Mouse (Mus musculus) retina, adult 2 months (tissue): Measurements from ENCODE around the gene Ank2.

Experiments used
- DNase-seq: peaks from one replicate; pipeline ENCODE4 v3.0.0-alpha.2; 2012; ENCODE audit warnings: low read depth, low spot score

Gene Ank2

DNA sequence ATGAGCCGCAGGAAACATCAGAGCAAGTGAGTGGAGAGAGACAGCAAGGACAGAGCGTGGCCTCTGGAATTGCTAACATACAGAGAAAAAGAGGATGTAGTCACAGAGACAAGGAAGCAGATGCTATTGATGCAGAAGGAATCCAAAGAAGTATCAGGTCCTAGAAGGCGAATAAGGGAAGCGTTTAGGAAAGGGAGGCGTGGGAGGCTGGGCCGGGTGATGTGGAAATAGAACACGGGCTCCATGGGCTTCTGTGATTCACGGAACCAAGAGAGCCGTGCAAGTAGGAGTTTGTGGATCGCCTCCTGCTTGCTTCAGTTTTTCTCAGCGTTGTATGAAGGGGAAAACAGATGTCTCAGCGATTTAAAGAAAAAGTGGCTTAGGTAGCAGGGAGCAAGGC lies 463.6 kb downstream of the Ank2 start:
- no peak for DNase-seq

DNA sequence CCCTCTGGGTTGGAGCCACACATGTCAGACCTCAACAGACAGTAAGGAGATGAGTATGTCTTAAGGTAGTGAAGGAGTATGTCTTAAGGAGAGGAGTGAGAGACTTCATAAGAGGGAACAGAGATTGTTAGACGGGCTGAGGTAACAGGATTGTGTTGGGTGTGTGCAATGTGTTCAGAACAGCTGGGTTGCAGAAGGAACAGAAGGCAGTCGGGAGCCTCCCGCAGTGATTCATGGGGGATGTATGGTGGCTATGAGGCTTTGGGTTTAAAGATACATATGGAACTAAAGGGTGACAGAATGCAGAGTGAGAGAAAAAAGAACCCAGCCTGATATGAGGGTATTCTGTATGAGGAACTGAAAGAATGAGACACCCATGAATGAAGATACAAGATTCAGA lies 464.2 kb downstream of the Ank2 start:
- no peak for DNase-seq

DNA sequence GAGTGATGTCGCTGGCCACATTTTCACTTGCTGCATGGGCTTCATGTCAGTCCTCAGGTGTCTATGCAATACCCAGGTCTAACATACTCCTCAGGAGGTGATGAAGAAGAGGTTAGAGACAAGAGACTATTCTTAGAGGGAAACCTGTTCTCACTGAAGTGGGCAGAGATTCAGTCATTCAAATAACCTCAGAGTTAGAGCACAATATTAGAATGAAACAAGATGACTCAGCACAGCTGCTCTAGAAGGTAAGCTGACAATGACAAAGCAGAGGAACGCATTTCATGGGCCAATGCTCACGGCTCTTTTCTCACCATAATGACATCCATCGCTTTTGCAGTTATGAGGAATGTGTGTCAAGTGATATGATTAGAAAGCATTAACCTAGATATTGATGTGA lies 475.2 kb downstream of the Ank2 start:
- no peak for DNase-seq

DNA sequence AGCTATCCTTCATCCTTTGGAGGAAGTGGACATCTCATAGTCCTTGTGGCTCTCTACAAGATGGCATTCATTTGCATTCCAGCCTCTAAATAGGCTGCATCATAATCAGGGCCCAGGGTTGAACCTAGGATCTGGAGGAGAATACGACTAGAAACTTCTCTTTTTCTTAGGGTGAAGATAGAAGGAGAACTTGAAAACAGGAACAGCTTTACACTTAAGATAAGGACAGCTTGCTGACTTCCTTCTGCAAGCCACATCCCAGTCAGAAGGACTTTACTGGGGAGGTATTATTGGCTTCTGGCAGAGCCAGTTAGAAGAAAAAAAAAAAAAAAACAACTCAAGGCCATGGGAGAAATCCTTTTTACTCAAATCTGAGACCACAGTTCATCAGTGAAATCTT lies 479.0 kb downstream of the Ank2 start:
- DNase-seq, result no peak

DNA sequence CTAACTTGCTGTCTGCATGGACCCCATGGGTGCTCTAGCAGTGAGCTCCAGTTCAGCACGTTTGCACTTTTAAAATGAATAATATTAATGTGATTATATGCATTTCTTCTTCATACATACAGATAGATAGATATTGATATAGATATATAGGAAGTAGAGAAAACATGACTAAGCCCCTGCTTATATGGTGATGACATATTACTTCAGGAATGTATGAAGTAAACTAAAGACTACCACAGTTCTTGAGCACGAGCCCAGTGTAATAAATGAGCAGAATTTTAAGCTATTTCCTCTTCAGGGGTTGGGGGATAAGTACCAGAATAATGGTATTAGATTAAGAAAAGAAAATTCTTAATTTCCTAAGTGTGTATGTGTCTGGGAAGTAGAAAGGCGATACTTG lies 479.4 kb downstream of the Ank2 start:
- no peak for DNase-seq

DNA sequence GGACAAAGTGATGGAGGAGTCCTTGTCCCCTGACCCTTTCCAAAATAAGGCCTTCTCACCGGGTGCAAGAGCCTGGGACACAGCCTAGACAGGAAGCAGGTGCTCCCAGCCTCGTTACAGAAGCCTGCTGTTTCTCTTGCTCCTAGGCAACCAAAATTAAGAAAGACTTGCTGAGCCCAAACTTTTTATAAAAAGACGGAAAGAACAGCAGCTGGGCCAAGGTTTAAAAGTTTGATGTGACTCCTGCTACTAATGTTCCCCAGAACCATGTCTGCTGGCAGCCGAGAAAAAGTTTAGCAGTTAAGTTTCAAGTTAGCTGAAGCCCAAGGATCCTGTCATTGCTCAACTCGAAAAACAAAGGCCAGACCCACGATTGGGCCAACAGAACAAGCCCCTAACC lies 480.0 kb downstream of the Ank2 start:
- DNase-seq, result no peak

DNA sequence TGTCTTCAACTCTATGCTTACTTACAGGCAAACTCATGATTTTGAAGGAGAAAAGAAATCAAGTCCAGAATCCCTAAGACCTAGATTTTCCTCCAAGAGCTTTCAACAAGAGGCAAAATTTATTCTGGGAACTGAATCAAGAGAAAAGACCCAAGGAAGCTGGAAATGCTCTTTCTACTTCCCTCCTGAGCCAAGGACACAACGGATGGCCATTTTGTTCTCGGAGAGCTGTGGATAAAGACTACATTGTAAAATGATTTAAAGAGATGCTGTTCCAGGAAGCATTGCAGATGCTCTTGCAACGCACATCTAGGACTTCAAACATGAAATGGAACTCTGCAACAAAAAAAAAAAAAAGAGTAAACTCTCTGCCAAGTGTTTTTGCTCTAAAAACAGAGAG lies 481.6 kb downstream of the Ank2 start:
- DNase-seq, result no peak

DNA sequence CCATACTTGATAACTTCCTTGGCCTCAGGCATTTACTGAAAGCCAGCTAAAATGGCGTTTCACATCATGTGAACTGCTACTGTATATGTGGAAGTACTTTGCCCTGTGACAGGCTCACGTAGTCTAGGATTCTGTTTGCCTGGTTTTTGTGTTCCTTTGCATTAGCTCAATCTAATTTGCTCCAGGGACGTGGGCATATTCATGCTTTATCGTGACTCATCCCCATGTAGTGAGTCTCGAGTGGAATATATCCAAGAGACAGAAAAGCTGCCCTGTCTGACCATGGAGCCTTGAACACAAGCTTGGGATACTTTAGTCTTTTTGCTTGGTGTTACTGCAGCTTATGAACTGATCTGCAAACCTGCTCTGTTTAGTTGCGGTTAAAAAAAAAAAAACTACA lies 483.6 kb downstream of the Ank2 start:
- no peak for DNase-seq

DNA sequence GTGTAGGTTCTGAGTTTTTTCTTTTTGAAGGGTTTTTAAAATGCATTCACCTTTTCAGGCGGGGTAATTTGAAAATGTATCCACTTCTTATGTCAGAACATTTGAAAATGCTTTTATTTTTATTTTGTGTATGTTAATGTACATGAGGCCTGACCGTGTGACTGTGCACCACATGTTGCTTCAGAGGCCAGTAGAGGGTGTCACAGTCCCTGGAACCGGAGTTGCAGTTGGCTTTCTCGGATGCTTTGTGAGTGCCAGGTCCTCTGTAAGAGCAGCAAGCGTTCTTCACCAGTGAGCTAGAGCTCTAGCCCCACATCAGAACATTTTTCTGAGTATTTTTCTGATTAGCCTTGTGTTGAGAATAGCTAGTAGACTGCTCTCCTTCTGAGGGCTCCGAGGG lies 484.0 kb downstream of the Ank2 start:
- no peak for DNase-seq

DNA sequence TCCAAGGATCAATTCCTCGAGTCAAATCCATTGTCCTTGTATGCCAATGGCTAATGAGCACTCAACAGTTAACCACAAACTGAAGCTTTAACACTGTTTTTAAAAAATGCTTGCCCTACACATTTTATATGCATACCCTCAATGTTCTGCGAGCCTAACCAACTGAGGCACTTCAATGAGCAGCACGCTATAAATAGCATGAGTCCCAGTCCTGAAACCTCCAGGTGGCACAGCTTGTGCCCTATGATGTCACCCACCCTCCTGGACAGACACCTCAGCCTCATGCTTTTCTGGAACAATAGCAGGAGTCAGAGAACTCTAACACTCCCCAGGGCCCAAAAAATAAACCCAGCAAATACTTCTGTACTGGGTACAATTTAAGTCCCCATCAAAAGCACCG lies 485.2 kb downstream of the Ank2 start:
- no peak for DNase-seq

DNA sequence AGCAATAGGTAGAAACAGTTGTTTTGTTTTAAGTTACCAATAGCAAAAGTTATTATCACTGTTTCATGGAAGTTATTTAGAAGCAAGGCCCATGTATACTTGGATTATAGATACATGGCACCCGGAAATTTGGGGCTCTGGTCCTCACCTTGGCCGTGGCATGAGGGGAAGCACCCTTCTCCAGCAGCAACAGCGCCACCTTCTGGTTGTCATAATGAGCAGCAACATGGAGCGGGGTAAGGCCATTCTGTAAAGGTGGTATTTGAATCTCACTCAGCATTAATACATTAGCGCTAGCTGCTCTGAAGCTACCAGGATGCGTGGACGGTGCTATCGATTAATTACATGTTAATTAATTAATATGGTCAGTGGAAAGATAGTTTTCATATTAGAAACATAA lies 486.6 kb downstream of the Ank2 start:
- no peak for DNase-seq

DNA sequence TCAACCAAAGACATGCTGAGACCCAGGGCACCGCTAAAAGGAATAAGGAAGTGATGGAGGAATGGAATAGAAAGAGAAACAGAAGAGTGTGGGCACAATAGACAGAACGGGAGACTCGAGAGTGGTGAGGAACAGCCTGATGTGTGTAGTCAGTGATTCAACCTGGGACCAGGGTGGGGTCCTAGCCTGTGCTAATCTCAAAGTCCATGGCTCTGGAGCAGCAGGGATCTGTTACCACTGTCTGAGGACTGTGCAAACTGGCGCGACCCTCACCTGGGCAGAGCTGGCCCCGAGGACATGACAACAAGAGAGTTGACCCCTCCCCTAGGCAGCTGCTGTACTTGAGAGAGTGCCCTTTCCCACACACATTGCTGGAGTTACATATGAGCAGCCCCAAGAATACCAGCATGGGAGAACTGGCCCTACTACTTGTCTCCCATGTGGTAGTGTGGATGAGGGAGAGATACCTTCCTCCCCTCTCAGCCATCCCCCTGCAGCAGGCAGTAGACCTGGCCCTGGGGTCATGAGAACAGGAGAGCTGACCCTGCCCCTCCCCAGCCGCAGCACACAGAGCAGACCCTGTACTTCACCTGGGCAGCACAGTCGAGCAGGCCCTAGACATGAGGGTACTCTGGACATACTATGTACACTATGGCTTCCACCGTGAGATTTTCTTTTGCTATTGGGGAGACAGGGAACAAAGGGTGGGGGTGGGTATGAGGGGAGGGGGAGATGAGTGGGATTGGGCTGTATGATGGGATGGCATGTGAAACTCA lies 493.1 kb downstream of the Ank2 start:
- no peak for DNase-seq

DNA sequence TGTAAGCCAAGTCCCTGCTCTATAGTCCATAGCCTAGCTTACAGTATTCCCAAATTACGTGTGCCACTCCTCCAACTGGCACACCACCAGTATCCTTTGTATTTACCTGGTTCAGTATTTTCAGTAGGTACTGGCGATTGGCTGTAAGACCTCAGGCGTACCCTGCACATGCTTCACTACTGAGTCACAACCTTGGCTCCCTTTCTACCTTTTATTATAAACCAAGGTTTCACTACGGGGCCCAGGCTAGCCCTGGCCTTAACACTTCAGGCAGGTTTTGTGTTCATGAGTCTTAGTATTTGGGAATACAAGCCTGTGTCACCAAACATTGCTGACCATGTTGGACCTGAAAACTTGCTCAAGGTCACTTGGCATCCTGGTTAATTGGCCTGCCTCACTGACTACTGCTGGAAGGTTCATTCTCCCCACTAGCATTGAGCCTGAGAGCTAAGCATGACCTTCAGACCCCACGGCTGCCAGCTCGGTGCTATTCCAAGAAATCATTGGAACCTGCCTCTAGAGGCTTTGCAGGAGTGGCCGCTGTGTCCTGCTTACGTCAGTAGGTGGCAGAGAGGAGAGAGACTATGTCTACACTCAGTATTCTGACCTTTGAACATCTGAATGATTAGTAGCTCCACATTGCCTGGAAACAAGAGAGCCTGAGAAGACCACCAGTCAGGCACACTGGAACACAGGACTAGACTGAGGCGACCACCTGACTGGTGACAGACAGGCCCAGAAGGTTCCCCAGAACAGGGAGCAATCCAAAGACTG lies 494.1 kb downstream of the Ank2 start:
- DNase-seq, result no peak

DNA sequence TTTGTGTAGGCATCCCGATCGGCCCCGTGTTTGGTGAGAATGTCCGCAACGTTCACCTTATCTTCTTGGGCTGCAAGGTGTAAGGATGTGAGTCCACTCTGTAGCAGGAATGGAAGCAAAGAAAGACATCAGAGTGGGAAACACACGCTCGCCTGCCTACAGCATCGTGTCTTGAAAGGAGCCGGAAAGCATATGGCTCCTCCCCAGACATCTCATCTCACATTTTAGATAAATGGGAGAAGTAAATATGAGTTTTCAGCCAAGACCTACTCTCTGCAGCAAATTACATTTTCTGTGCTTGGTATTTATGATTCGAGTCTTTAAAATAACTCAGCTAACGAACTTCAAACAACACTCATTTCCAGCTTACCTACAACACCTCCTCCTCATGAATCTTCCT lies 495.2 kb downstream of the Ank2 start:
- DNase-seq, result no peak

DNA sequence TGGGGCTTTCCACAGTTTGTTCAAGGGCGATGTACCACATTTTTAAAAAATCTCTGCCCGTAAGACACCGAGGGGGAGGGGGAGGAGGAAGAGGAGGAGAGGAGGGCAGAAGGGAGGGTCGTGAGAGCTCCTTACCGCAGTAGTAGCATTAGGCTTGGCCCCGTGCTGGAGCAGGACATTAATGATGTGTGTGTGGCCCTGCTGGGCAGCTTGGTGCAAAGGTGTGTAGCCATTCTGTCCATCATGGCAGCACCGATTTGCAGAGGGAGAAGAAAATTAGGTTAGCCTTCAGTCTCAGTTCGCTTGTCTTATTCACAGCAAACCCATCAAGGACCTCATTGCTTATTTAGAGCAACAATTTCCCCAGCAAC lies 500.4 kb downstream of the Ank2 start:
- DNase-seq, result no peak

DNA sequence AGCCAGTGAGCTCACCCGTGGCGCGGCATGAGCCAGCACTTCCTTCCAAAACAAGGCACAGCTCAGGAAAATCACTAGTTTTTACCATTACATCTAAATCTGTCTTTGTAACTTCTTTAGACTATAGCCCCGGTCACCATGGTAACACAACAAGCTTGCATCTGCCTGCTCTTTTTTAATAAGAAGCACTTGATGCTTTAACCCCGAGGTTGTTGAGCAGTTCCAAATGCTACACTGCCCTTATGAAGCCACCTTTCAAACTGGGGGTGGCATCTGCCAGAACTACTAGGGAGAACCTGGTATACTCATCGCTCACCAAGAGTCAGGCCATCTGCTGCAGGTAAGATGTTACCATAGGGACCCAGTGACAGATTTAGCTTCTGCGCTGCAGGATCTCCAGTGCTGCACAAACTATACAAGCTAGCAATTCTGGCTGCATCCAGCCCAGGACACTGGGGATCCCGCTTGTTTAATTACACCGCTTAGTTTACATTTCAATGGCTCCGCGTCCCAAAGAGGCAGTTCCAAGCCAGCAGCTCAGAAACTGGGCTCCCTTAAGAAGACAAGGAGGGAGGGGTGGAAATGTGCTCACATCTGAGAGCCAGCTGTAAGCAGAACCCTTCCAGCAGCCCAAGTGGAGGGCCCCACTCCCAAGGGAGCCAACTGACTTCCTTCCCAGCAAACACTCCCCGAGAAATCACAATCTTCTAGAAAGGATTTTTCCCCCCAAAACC lies 501.0 kb downstream of the Ank2 start:
- DNase-seq, result no peak

DNA sequence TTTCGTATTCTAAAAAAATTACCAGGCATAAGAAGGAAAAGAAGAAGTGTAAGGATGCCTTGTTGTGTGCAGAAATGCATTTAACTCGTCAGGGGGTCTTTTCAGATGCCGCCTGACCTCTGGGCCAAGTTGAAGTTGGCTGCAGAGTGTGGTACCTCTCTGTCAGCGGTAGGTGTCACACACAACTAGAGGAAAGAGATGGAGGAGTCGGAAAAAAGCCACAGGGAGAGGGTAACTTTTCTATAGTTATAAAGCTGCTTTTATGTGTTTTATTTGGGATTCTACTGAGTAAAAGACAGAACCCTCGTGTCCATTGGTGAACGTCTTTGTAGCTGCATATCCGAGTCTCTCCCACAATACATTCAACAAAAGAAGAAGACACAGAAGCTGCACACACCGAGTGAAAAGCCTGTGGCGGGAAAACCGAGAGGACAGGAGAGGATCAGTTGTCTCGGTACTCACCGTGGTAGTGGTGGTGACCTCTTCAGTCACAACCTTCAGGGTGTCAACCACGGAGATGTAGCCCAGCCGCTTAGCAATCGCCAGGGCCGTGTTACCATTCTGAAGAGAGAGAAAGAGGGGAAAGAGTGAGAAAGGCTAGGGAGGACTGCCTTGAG lies 501.7 kb downstream of the Ank2 start:
- no peak for DNase-seq

DNA sequence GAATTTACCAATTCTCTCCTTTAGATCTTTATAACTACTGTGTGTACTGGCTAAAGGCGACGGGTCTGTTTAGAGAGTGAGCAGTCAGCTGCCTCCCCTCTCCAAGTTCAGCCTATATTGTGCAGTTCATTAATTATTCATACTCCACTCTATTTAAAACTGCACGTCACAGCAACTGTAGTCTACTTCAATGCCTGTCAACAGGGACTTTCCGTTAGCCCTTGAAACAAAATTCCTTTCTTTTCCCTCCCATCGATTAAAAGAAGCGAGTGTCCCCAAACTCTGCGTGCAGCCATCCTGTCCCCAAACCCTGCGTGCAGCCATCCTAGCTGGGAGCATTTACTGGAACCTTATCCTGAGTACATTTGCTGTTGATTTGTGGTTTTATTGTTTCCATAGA lies 502.4 kb downstream of the Ank2 start:
- DNase-seq, result no peak

DNA sequence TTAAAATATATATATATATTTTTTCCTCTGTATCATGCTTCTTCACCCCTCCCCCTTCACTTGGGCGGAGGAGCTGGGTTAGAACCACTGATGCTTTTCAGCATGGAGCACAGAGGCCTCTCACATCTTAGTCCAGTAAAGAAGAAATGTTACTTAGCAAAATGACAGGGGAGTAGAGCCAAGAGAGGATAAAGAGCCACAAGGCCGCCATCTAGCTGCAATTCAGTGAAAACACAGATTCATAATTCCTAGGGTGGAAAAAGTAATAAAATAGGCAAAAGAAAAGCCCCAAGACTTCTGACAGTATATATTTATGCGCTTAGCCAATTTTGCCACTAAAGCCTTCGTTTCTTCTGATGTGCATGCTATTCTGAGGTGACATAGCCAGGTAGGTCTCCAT lies 503.2 kb downstream of the Ank2 start:
- DNase-seq, result no peak

DNA sequence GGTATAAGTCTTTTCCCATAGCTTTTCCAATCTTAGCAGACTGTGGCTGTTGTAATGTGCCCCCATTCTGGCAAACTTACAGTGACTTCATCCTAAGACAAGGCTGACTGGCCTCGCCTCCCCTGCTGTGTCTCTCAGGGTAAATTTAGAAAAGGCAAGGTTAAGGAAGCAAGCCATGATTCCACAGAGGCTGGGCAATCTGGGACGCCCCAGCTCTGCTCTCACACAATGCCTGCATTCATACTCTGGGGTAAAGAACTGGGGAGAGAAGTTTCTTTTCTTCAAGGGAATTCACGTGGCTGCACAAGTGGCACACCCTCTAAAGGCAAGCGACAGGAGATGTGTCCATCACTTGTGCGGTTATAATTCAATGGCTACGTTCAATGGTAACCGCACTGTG lies 505.0 kb downstream of the Ank2 start:
- no peak for DNase-seq

DNA sequence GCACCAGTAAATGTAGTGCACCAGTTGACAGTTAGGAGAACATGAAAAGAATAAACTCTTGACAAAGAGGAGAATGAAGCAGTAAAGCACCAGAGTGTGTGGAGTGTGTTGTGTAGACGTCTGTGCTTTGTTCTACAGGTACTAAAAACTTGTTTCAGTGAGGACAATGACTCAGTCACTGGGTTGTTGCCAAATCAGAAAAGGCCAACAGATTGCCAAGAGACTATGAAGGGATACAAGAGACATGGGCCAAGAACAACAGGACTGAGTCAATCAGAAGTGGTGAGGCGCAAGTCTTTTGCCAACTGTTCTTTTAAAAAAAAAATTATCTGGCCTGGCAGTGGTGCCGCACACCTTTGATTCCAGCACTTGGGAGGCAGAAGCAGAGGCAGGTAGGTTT lies 509.2 kb downstream of the Ank2 start:
- no peak for DNase-seq

DNA sequence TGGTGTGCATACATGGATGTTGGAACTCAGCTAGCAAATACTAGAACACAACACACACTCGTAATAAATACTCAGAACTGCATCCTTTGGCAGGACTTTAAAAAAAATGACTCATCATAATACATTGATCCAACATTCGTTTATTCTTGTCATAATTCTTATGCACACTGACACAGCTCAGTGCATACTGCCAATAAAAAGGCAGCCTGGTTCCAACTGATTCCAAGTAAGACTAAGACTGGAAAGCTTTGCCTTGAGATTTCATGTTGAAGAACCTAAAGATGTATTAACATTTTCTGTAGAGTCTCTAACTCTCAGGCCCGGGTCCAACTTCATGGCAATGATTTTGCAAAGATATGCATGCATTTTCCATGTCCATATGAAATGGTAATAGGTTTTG lies 512.5 kb downstream of the Ank2 start:
- no peak for DNase-seq
